Mouse (Mus musculus) MEL (cell line): ENCODE measurements around the gene Slc1a4. TPM values are rescaled to one million over a fixed set of nuclear protein-coding genes. Genes with fewer than 3 reads are reported as not detected.

ENCODE experiments used
- DNase-seq: peaks from one replicate; pipeline ENCODE4 v3.0.0; 2011; ENCODE audit warnings: low read depth, low spot score
- H3K27ac ChIP-seq: 2 replicates; pipeline ENCODE4 v1.5.1; 2012; ENCODE audit warnings: low read depth, mild to moderate bottlenecking, control low read depth, low read length, moderate library complexity; ENCODE audit not compliant: control insufficient read depth
- H3K27me3 ChIP-seq, 2 experiments: fragments of 150-350 bp in 1 of 2; sonication (generic) in 1 of 2; 2 replicates each; pipeline ENCODE4 v1.6.1; 2012; ENCODE audit warnings: low read length in 2 of 2, mild to moderate bottlenecking in 2 of 2, improper control_type of control experiment in 1 of 2, moderate library complexity in 1 of 2; ENCODE audit not compliant: insufficient read depth in 2 of 2, control insufficient read depth in 1 of 2
- H3K36me3 ChIP-seq, 2 experiments: 2 replicates each; pipeline ENCODE4 v1.6.1; 2012 to 2014; ENCODE audit warnings: low read length in 2 of 2, improper control_type of control experiment in 1 of 2, inconsistent platforms in 1 of 2, mild to moderate bottlenecking in 1 of 2; ENCODE audit not compliant: insufficient read depth in 2 of 2, control insufficient read depth in 1 of 2
- H3K4me1 ChIP-seq, 2 experiments: fragments of 150-350 bp in 1 of 2; sonication (generic) in 1 of 2; 2 replicates each; pipeline ENCODE4 v1.6.1; 2012; ENCODE audit warnings: low read length in 2 of 2, improper control_type of control experiment in 1 of 2, mild to moderate bottlenecking in 1 of 2; ENCODE audit not compliant: insufficient read depth in 2 of 2, control insufficient read depth in 1 of 2
- H3K4me3 ChIP-seq, 2 experiments: fragments of 150-350 bp in 1 of 2; sonication (generic) in 1 of 2; 2 replicates each; pipeline ENCODE4 v1.5.1; 2012; ENCODE audit warnings: low read depth in 2 of 2, low read length in 2 of 2, mild to moderate bottlenecking in 2 of 2, moderate library complexity in 2 of 2, control low read depth in 1 of 2, improper control_type of control experiment in 1 of 2; ENCODE audit not compliant: control insufficient read depth in 1 of 2, insufficient read depth in 1 of 2
- H3K79me2 ChIP-seq: 2 replicates; pipeline ENCODE4 v1.6.1; 2012; ENCODE audit warnings: mild to moderate bottlenecking, low read length, moderate library complexity; ENCODE audit not compliant: control insufficient read depth, poor library complexity, insufficient read depth
- H3K9ac ChIP-seq: 2 replicates; pipeline ENCODE4 v1.6.1; 2012; ENCODE audit warnings: low read depth, mild to moderate bottlenecking, control low read depth, low read length, moderate library complexity; ENCODE audit not compliant: control insufficient read depth, poor library complexity, severe bottlenecking
- H3K9me3 ChIP-seq: fragments of 150-350 bp; sonication (generic); replicated peaks from 2 replicates; pipeline ENCODE4 v1.6.1; 2012; ENCODE audit warnings: mild to moderate bottlenecking, low read length, improper control_type of control experiment, moderate library complexity; ENCODE audit not compliant: insufficient read depth
- BHLHE40 ChIP-seq: IDR thresholded peaks from 2 replicates; pipeline ENCODE4 v1.6.1; 2012; ENCODE audit warnings: low read depth, mild to moderate bottlenecking, inconsistent platforms, low read length, improper control_type of control experiment, borderline replicate concordance
- ELF1 ChIP-seq: IDR thresholded peaks from 2 replicates; pipeline ENCODE4 v1.6.1; 2014; ENCODE audit warnings: low read depth, mild to moderate bottlenecking, inconsistent platforms, low read length, improper control_type of control experiment, moderate library complexity
- EP300 ChIP-seq, 2 experiments: IDR thresholded peaks; 2 replicates each; pipeline ENCODE4 v1.6.1; 2011; ENCODE audit warnings: improper control_type of control experiment in 2 of 2, low read length in 2 of 2, low read depth in 1 of 2, mild to moderate bottlenecking in 1 of 2
- ETS1 ChIP-seq: IDR thresholded peaks from 2 replicates; pipeline ENCODE4 v1.6.1; 2012; ENCODE audit warnings: low read depth, mild to moderate bottlenecking, inconsistent platforms, low read length, improper control_type of control experiment, moderate library complexity
- GABPA ChIP-seq: IDR thresholded peaks from 2 replicates; pipeline ENCODE4 v1.6.1; 2012; ENCODE audit warnings: low read depth, mild to moderate bottlenecking, inconsistent platforms, low read length, improper control_type of control experiment, moderate library complexity
- GATA1 ChIP-seq: IDR thresholded peaks from 2 replicates; pipeline ENCODE4 v1.6.1; 2011; ENCODE audit warnings: low read depth, low read length, improper control_type of control experiment
- JUND ChIP-seq: IDR thresholded peaks from 2 replicates; pipeline ENCODE4 v1.6.1; 2011; ENCODE audit warnings: low read depth, mild to moderate bottlenecking, improper control_type of control experiment, low read length
- MAX ChIP-seq: IDR thresholded peaks from 2 replicates; pipeline ENCODE4 v1.6.1; 2011; ENCODE audit warnings: low read length, improper control_type of control experiment
- MYC ChIP-seq: IDR thresholded peaks from 2 replicates; pipeline ENCODE4 v1.6.1; 2011; ENCODE audit warnings: low read depth, mild to moderate bottlenecking, low read length, improper control_type of control experiment, moderate library complexity
- NELFE ChIP-seq: IDR thresholded peaks from 2 replicates; pipeline ENCODE4 v1.6.1; 2011; ENCODE audit warnings: low read depth, low read length, improper control_type of control experiment
- RCOR1 ChIP-seq: IDR thresholded peaks from 2 replicates; pipeline ENCODE4 v1.6.1; 2012; ENCODE audit warnings: low read depth, mild to moderate bottlenecking, inconsistent platforms, low read length, improper control_type of control experiment
- TAL1 ChIP-seq: IDR thresholded peaks from 2 replicates; pipeline ENCODE4 v1.6.1; 2012; ENCODE audit warnings: mild to moderate bottlenecking, inconsistent platforms, low read length, moderate library complexity, mixed read lengths
- TBP ChIP-seq: IDR thresholded peaks from 2 replicates; pipeline ENCODE4 v1.8.0; 2011; ENCODE audit warnings: low read depth, low read length, improper control_type of control experiment
- TCF12 ChIP-seq: IDR thresholded peaks from 2 replicates; pipeline ENCODE4 v1.6.1; 2014; ENCODE audit warnings: low read depth, mild to moderate bottlenecking, inconsistent platforms, low read length, improper control_type of control experiment, moderate library complexity
- USF1 ChIP-seq: IDR thresholded peaks from 2 replicates; pipeline ENCODE4 v1.6.1; 2014; ENCODE audit warnings: low read depth, mild to moderate bottlenecking, inconsistent platforms, low read length, improper control_type of control experiment, moderate library complexity
- ZC3H11A ChIP-seq: IDR thresholded peaks from 2 replicates; pipeline ENCODE4 v1.6.1; 2012; ENCODE audit warnings: low read depth, mild to moderate bottlenecking, inconsistent platforms, low read length, improper control_type of control experiment
- ZMIZ1 ChIP-seq: IDR thresholded peaks from 2 replicates; pipeline ENCODE4 v1.6.1; 2012; ENCODE audit warnings: low read depth, mild to moderate bottlenecking, inconsistent platforms, low read length, improper control_type of control experiment, moderate library complexity
- polyA plus RNA-seq, 2 experiments: library from polyadenylated mRNA; stranded (reverse) in 1 of 2; unstranded in 1 of 2; fragments of >175 nt in 1 of 2; fragments of >200 nt in 1 of 2; gene quantifications; 2 replicates each; pipeline versions ENCODE4 v1.2.1 to v1.2.4; 2012; ENCODE audit warnings: low replicate concordance in 2 of 2, low read depth in 1 of 2; ENCODE audit not compliant: insufficient read length in 2 of 2, insufficient read depth in 1 of 2, missing spikeins in 1 of 2
- total RNA-seq: library from RNA; depleted of rRNA; stranded (reverse); fragments of 300-350 nt; gene quantifications from 2 replicates; pipeline ENCODE4 v1.2.3, GENCODE M21; 2012

The Slc1a4 gene
- total and polyA plus RNA-seq, 3 experiments, result 21.7 to 32.3 TPM; not detected in 1

DNA sequence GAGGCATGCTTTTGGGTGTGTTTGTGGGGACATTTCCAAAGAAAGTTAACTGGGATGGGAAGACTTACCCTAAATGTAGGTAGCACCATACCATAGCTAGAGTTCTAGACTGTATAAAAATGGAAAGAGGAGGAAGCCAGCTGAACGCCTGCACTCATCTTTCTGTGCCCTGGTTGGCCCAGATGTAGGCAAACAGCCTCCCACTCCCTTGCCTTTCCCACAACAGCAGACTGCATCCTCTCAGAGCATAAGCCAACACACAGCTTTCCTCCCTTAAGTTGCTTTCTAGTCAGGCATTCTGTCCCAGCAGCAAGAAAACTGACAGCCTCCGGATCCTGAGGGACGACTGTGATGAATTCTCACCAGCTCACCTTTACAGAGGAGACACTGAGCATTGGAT, 25.1 kb downstream of the Slc1a4 start:
- TF ChIP-seq TAL1 (no peak), NELFE (no peak), RCOR1 (no peak), ZMIZ1 (no peak), TBP (no peak), ELF1 (no peak), GATA1 (no peak)
- Histone ChIP-seq H3K9ac (no peak overlapping the region), H3K79me2 (no peaks in the 10 kb centered on the region), H3K27me3 (no peaks in the 10 kb centered on the region), H3K36me3 (peaks cover 7 to 19% of the 10 kb centered on the region in 2 experiments), H3K9me3 (no peaks in the 10 kb centered on the region), H3K4me1 (peaks cover 0 to 3% of the 10 kb centered on the region in 2 experiments; a peak in 2 of 4 replicates), H3K4me3 (no peak overlapping the region), H3K27ac (no peak overlapping the region)
- no peak for DNase-seq

- H3K79me2 ChIP-seq, result no peaks in the 10 kb centered on the region
- no peaks in the 10 kb centered on the region for H3K27me3 ChIP-seq
- no peaks in the 10 kb centered on the region for H3K9me3 ChIP-seq
- peaks cover 7 to 14% of the 10 kb centered on the region in 2 experiments for H3K36me3 ChIP-seq
- peaks cover 0 to 3% of the 10 kb centered on the region in 2 experiments; a peak in 2 of 4 replicates for H3K4me1 ChIP-seq
- H3K27ac ChIP-seq, result no peak overlapping the region
- no peak overlapping the region for H3K4me3 ChIP-seq
- DNase-seq, result peak; percentile 48
- TF ChIP-seq ZMIZ1 (no peak), ETS1 (0 out of 2 replicates have a peak, but pooled peaks have one; percentile 22), GATA1 (peak; percentile 73), TCF12 (peak; percentile 59; the same call in 1 of the 2 replicates), EP300 (IDR thresholded peaks at IDR 0.05; ENCODE audit: low read depth in 1 of 2, low read length in 2 of 2) (peak; percentile 69 to 77), BHLHE40 (peak; percentile 81), MAX (peak; percentile 73; the same call in 1 of the 2 replicates), JUND (peak; percentile 82), GABPA (no peak), ZC3H11A (no peak), MYC (peak; percentile 74; the same call in 1 of the 2 replicates), TAL1 (peak; percentile 50; the same call in 1 of the 2 replicates), USF1 (peak; percentile 80)
- H3K9ac ChIP-seq, result no peak overlapping the region
Observed at GRCm38 (mm10) chr11:20305641-20306040, 26.9 kb downstream of the Slc1a4 start.
